Mouse (Mus musculus): ENCODE measurements around the gene Ctbp2.

GRCm38 (mm10) chr7:133024694-133025093 is 99.5 kb downstream of the Ctbp2 start:
- TF ChIP-seq EP300 (IDR thresholded peaks at IDR 0.05) (no peak), CTCF (IDR thresholded peaks at IDR 0.05) (no peak)
